Mouse (Mus musculus) naive thymus-derived CD4-positive, alpha-beta T cell, adult 2 months (primary cell): ENCODE data around the gene Abat.

Source experiments
- DNase-seq: peaks from one replicate; pipeline ENCODE4 v3.0.0-alpha.2; 2011; ENCODE audit warnings: low read depth

The Abat gene

GRCm38 (mm10) chr16:8637217-8638051 is 124.2 kb downstream of the Abat start, which contains the start of the genes Pmm2 and Tmem186:
Gene Pmm2 (plus strand): TSS chr16:8637674.
Gene Tmem186 (minus strand): TSS chr16:8637712.
- DNase-seq = peak; percentile 93

DNA sequence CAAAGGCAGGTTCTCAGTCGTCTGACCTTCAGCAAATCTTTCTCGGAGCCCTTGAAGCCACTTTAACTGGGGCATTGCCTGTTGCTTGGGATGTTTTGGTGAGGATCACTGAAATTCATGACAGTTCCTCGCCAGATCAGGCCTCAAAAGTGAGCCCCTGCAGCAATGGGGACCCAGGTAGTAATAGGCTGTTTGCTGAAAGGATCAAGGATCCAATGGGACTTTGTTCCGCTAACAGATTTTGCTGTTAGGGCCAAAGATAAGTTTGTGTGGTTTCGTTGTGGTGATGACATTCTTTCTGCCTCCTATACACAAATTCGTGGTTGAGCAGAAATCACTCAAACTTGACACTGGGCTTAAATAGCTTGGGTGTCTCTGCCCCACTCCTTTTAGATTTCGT is 124.9 kb downstream of the Abat start:
- no peak for DNase-seq

GRCm38 (mm10) chr16:8639466-8640191 is 126.4 kb downstream of the Abat start:
- peak; percentile 66 for DNase-seq

DNA sequence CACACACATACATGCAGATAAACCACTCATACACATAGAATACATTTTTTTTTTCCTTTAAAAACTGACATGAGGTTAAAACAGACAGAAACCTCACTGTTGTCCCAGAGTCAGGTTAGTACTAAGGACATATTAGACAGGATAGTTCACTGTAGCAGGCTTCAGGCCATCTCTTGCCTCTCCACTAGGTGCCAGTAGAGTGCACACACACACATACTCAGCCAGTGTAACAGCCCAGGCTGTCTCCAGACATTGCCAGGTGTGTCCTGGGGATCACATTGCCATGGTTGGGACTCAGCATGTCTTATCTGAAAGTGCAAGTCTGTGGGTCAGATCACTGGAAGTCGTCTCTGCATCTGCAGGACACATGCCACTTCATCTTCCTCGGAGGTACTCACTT is 130.6 kb downstream of the Abat start:
- DNase-seq = peak; percentile 65

- no peak for DNase-seq
Measured at GRCm38 (mm10) chr16:8645546-8645945, 132.3 kb downstream of the Abat start.

DNA sequence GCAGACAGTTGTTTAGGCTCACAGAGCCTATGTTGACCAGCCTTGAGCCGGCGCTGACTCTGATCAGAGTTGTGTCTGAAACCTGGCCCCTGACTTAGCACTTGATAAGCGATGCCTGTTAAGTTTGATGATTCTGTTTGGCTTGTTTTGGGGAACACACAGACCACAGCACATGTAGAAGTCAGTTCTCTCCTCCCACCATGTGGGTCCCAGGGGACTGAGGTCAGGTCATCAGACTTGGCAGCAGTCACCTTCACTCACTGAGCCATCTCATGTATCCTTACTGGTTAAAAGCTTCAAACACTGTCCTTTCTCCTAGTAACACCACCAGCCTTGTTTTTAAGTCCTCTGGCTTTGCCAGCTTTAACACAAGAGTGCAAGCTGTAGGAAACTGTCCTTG is 136.8 kb downstream of the Abat start:
- no peak for DNase-seq

DNA sequence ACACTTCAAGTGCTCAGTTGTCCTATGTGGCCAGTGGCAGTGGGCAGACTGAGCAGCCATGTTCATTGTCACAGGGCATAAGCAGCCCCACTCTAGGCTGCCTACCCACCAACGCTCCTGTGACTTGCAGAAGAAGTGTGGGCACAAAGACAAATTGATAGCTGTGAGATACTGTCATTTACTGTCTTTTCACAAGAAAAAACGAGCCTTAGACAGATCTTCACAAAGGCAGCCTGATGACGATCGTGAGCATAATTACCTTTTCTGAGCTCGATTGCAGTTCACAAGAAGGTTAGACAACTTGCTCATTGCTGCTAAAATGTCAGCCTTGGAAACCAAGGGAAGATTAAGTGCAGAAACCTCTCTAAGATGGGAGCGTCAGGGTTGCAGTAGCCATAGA is 141.9 kb downstream of the Abat start:
- DNase-seq = no peak

GRCm38 (mm10) chr16:8655599-8655998 is 142.4 kb downstream of the Abat start:
- DNase-seq = no peak

DNA sequence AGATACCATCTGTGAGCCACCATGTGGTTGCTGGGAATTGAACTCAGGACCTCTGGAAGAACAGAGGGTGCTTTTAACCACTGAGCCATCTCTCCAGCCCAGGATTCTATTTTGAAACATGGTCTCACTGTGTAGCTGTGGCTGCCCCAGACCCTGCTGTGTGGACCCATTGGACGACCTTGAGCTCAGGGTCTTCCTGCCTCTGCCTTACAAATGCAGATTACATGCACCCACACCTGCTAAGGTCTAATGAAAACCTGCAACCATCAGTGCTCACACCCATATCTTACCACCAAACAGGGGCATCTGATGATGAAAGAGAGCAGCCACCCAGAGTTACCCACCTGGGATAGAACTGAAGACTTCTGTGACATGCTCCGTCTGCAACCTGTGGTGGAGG is 143.0 kb downstream of the Abat start:
- no peak for DNase-seq

DNA sequence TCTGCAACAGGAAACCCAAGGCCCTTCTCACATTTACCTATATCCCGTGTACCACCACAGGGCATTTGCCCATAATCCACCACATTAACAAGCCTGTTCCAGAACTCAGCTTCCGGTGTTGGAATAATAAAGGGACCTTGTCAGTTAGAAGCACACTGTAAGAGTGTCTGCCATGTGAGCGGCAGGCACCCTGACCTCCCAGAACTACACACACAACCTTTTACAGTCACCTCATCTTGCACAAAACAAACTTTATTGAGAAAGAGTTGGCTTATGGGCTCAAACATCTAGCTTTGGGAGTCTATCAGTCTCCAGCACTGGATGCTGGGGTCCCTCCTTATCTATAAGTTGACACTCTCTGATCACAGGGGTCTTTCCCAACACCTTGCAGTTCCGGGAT is 145.1 kb downstream of the Abat start:
- no peak for DNase-seq

DNA sequence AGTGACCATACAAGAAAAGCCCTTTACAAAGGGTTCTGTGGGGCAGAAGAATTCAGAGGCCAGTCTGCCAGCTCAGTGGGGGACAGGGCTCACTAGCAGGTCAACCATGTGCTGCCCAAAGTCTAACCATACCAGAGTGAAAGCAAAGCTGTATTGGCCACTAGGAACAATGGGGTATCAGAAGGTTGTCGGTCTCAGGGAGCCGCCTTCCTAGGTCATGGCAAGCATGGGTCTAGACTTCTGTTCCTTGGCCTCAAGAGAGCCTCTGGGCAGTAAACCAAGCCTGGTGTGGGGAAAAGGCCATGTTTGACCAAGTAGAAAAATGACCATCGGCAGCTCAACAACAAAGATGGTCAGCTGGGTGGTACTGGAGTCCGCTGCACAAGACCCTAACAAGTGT is 145.5 kb downstream of the Abat start:
- DNase-seq = no peak

GRCm38 (mm10) chr16:8663022-8663421 is 149.8 kb downstream of the Abat start:
- DNase-seq = no peak

- DNase-seq = no peak
Measured at GRCm38 (mm10) chr16:8663606-8664539, 150.6 kb downstream of the Abat start.

DNA sequence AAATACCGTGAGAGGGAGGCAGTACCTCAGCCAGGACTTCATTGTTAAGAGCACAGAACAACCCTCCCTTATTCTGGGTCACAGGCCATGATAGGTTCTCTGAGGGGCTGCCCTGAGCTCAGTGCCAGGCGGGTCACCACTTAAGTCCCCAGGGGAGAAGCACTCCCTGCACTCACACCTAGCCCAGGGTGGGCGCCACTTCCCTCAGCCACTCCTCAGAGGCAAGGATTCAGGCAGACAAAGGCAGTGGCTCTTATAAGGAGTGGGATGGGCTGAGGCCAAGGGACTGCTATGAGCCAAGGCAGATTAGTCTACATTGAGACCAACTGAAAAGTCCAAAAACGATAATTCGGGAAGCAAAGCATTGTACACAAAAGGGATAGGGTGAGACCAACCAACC is 152.1 kb downstream of the Abat start:
- DNase-seq = no peak

DNA sequence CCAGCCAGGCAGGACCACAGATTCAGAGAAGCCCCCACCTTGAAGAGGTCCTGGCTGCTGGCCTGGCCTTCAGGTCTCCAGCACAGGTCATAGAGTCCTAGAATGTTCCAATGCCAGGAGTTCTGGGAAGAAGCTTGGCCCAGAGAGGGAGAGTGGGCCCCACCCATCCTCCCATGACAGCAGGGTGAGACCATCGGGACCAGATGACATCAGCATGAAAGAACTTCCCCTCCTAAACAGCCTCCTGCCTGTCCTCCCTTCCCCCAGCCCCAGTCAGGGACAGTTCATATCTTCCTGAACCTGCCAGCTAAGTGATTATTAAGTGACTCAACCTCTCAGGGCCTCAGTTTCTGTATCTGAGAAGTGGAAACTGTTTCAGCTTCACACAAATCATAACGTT is 153.2 kb downstream of the Abat start:
- DNase-seq = no peak

- no peak for DNase-seq
Measured at GRCm38 (mm10) chr16:8667261-8667660, 154.0 kb downstream of the Abat start.

DNA sequence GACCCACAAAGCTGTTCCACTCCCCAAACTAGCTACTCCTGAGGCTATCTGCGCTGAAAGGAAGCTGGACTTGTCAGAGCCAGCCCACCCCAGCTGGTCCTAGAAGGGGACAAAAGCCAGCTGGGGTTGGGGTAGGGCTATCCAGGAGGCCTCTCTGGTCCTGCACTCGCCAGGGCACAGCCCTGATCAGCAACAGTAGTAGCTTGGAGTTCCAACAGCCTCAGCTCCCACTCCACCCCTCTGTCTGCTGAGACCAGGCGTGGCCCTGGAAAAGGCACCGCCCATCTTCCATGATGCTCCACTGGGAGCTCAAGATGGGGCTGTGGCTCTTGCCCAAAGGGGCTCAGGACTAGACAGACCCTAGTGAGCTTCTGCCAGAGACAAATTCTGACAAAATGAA is 154.6 kb downstream of the Abat start:
- no peak for DNase-seq

- no peak for DNase-seq
Measured at GRCm38 (mm10) chr16:8668386-8668785, 155.2 kb downstream of the Abat start.

DNA sequence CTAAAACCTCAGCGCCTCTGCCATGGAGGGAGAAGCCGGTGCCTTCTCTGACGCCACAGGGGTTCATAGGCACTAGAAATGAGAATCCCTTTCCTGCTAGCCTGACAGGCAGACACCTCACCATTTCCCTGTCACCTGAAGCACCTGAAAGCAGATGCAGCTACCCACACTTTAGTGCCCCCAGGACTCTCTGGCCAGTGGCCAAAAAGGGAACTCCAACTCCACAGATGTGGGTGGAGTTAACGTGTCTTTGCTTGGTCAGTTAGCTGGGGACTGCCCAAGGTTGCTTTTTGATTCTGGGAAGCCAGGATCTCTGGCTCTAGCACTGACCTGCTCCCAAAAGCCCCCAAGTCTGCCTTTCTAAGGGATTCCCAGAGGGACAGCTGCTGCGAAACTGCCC is 156.2 kb downstream of the Abat start:
- no peak for DNase-seq

GRCm38 (mm10) chr16:8670041-8671035 is 157.1 kb downstream of the Abat start:
- no peak for DNase-seq
